Mouse (Mus musculus) cortical plate, adult 2 months (tissue): ENCODE results near the gene Rab25.

Experiments used
- CTCF ChIP-seq: fragments of 200-500 bp; IDR thresholded peaks from 2 replicates; pipeline ENCODE4 v1.5.1; 2011; ENCODE audit warnings: mild to moderate bottlenecking, control low read depth, low read length; ENCODE audit not compliant: insufficient read depth; ENCODE audit errors: extremely low read depth
- POLR2A ChIP-seq: fragments of 200-500 bp; IDR thresholded peaks from 2 replicates; pipeline ENCODE4 v1.6.1; 2011; ENCODE audit warnings: mild to moderate bottlenecking, low read length, control low read depth; ENCODE audit not compliant: insufficient read depth; ENCODE audit errors: extremely low read depth

- TF ChIP-seq CTCF = no peak
- no peak for TF ChIP-seq POLR2A
These were observed 13.1 kb downstream of the Rab25 start for GRCm38 (mm10) chr3:88535005-88535404.
